Mouse (Mus musculus) embryonic facial prominence, embryonic 10.5 days (tissue): ENCODE measurements at regions not wholly inside any gene's neighbourhood (a gene's known extent, or its start where the extent isn't known, plus 50 kb on each side); places are given as distances from the start of the nearest gene placed in this dataset.
"Not testable (repeated sequence)": the region's sequence is repeated elsewhere in the genome, so short reads cannot be mapped to it uniquely, and the experiment has no call there.

Experiments
- DNase-seq: peaks from one replicate; pipeline ENCODE4 v3.0.0-alpha.2; 2017; ENCODE audit warnings: low spot score
- H3K27ac ChIP-seq: fragments of 300-500 bp; sonication (generic); replicated peaks from 2 replicates; pipeline ENCODE4 v1.5.1; 2016; ENCODE audit warnings: mild to moderate bottlenecking
- H3K27me3 ChIP-seq: fragments of 300-500 bp; sonication (generic); replicated peaks from 2 replicates; pipeline ENCODE4 v1.6.1; 2016; ENCODE audit warnings: low read depth, mild to moderate bottlenecking; ENCODE audit not compliant: poor library complexity, severe bottlenecking
- H3K36me3 ChIP-seq: fragments of 300-500 bp; sonication (generic); replicated peaks from 2 replicates; pipeline ENCODE4 v1.6.1; 2016; ENCODE audit warnings: mild to moderate bottlenecking, moderate library complexity
- H3K4me1 ChIP-seq: fragments of 300-500 bp; sonication (generic); 2 replicates; pipeline ENCODE4 v1.6.1; 2016
- H3K4me3 ChIP-seq: fragments of 300-500 bp; sonication (generic); 2 replicates; pipeline ENCODE4 v1.5.1; 2016; ENCODE audit warnings: mild to moderate bottlenecking, moderate library complexity
- H3K9me3 ChIP-seq: fragments of 300-500 bp; sonication (generic); 2 replicates; pipeline ENCODE4 v1.6.1; 2016; ENCODE audit warnings: mild to moderate bottlenecking
- WGBS: fragments of 180-500 bp; shearing (Covaris S2); methylation state at CpG from one replicate; pipeline ENCODE4 v1.1.7; 2016; 5-methylcytosine and 5-hydroxymethylcytosine counted together

DNA sequence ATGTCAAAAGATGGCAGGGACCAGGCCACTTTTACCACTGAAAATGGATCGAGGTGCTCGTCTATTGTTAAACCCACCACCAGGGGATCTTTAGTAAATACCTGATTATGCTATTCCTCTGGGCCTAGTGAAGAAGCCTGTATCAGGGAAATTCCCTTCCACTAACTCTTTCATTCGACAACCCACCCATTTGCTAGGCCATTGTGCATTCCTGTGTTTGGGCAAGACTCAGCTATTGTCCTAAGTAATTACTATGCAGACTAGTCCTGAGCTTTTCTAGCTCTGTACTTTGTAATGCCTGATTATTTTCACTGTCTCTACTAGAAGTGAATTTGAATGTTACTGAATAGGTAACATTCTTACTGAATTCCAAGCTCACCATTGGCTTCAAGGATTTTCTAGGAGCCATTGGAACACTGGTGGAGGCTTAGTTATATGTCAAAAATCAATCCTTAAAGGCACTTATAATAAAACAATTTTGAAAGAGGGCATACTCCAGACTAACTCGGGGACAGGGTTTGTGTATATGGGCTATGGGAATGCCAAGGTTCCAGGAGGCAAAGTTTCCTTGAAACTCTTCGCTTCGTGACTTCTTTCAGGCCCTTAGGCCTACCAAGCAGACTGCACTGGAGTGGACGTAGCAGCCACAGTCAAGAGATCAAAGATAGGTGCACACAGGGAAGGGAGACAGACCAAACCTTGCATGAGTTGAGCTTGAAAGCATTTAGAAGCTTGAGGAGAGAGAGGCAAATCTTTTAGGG lies 244.7 kb upstream of the Tmpo start:
- 72% methylated on average over 7 of the region's 7 CpGs for WGBS

DNA sequence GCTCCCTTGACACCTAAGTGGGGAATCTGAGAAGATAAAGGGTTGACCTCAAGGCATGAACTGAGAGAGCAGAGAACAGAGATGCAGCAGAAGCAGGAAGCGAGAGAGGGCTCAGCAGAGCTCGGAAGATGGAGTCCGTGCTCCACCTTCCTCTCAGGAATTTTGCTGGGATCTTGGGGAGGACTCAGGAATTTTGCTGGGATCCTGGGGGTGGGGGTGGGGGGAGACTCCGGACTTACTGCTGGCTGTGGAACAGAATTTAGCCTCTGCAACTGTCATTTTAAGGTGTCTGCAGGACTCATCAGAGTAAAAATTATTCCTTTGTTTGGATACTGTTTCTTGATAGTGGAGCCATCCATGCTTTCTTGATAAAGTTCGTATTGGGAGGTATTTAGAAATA lies 243.7 kb upstream of the Tmpo start:
- no peaks in the 10 kb centered on the region for H3K9me3 ChIP-seq
- H3K4me1 ChIP-seq, result no peaks in the 10 kb centered on the region
- WGBS, result 59% methylated on average over 5 of the region's 5 CpGs
- no peak for DNase-seq
- no peaks in the 10 kb centered on the region for H3K27me3 ChIP-seq
- H3K4me3 ChIP-seq, result no peak overlapping the region
- H3K36me3 ChIP-seq, result no peaks in the 10 kb centered on the region
- no peak overlapping the region for H3K27ac ChIP-seq

More for the DNA sequence above, 244.7 kb upstream of the Tmpo start:
- H3K27ac ChIP-seq, H3K9me3 ChIP-seq, H3K36me3 ChIP-seq, H3K4me3 ChIP-seq, H3K27me3 ChIP-seq, H3K4me1 ChIP-seq, DNase-seq: not testable (repeated sequence)

DNA sequence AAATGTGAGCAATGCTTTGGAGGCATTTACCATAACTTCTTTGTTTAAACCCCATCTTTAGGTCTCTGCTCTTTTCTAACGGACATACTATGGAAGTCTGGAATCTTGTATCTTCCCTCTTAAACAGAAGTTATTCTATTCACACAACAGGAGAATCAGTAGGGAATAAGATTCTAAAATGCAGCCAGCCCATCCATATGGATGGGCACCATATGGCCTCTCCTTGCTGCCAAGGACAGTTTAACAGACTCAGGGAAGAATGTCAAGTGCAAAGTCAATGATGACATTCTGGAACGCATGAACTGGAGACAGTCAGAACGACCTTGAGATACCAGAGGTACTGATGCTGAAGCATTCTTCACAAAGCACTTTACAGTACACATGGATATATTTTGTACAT lies 206.1 kb upstream of the Tmpo start:
- 82% methylated on average over 3 of the region's 3 CpGs for WGBS
- DNase-seq, result no peak
- Histone ChIP-seq H3K27ac (no peak overlapping the region), H3K4me3 (no peak overlapping the region), H3K27me3 (no peaks in the 10 kb centered on the region), H3K36me3 (no peaks in the 10 kb centered on the region), H3K4me1 (no peaks in the 10 kb centered on the region), H3K9me3 (no peaks in the 10 kb centered on the region)

DNA sequence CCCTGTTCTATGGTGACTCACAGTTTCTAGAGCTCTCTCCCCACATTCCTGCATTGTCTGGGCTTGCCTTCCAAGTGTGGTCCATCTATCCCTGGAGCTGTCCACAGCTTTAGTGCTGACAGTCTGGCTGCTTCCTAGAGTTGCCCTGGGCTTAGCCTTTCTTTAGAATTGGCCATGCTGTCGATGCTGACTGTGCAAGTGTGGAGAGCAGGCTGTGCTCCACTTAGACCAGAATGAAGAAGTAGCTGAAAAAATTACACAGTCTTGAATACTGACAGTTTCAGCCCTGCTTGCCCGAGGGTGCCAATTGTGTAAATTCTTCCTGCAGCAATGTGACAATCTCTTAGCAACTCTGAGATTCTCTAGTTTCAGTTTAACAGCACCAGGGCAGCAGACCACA lies 203.3 kb upstream of the Tmpo start:
- no peaks in the 10 kb centered on the region for H3K4me1 ChIP-seq
- 62% methylated on average over 2 of the region's 2 CpGs for WGBS

DNA sequence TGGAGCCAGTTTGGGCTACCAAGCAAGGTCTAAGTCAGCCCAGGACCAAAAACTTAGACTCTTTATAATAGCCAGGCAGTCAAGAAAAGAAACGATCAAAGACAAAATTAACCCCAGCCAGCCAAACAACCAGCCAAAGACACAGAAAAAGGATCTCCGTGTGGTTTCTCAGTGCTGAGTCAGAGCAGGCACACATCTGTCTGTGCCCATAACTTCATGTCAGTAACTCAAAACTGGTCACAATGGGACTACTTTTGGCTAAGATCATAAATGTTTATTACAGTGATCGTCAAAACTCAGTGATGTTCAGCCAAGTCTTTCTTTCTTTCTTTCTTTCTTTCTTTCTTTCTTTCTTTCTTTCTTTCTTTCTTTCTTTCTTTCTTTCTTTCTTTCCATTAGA lies 195.6 kb upstream of the Tmpo start:
- no peak for DNase-seq
- no peak overlapping the region for H3K27ac ChIP-seq
- H3K27me3 ChIP-seq, result no peaks in the 10 kb centered on the region
- H3K9me3 ChIP-seq, result no peaks in the 10 kb centered on the region
- H3K36me3 ChIP-seq, result no peaks in the 10 kb centered on the region
- 84% methylated on average over 3 of the region's 3 CpGs for WGBS
- H3K4me1 ChIP-seq, result no peaks in the 10 kb centered on the region
- H3K4me3 ChIP-seq, result no peak overlapping the region

More for the DNA sequence above, 203.3 kb upstream of the Tmpo start:
- DNase-seq, result peak; percentile 67
- no peaks in the 10 kb centered on the region for H3K36me3 ChIP-seq
- no peaks in the 10 kb centered on the region for H3K27me3 ChIP-seq
- H3K9me3 ChIP-seq, result no peaks in the 10 kb centered on the region
- H3K27ac ChIP-seq, result no peak overlapping the region
- H3K4me3 ChIP-seq, result no peak overlapping the region

DNA sequence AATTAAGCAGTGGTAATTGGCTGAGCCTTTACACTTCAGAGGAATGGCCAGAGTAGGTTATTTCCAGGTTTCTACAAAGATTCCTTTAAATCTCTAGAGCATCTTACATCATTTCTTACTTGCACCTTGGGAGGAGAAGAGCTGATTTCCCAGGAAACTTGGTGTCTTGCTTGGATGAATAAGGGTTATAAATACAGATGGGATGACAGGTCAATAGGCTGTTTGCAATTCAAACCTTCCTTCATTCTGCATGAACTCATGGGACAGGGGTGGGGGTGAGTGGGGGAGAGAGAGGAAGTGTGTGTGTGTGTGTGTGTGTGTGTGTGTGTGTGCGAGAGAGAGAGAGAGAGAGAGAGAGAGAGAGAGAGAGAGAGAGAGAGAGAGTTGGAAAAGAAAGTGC lies 186.4 kb upstream of the Tmpo start:
- Histone ChIP-seq H3K36me3 (no peaks in the 10 kb centered on the region), H3K27ac (no peak overlapping the region), H3K9me3 (no peaks in the 10 kb centered on the region), H3K27me3 (no peaks in the 10 kb centered on the region), H3K4me3 (no peak overlapping the region), H3K4me1 (no peaks in the 10 kb centered on the region)
- 78% methylated on average over 1 of the region's 1 CpGs for WGBS
- no peak for DNase-seq

DNA sequence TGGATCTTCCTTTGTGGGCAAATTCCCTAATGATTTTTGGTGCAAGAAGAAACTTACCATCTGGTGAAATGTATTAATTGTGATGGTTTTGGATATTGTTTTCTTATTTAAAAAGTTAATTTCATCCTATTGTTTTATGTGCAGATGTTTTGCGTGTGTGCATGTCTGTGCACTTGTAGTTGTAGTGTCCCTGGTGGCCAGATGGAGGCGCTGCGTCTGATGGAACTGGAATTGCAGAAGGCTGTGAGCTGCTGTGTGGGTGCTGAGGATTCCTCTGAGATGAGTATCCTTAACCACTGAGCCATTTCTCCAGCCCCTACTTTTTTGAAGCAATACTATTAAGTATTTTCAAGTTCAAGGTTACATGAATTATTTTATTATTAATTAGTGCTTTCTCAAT lies 181.5 kb upstream of the Tmpo start:
- no peak overlapping the region for H3K27ac ChIP-seq
- H3K4me3 ChIP-seq, result no peak overlapping the region
- no peaks in the 10 kb centered on the region for H3K4me1 ChIP-seq
- no peaks in the 10 kb centered on the region for H3K27me3 ChIP-seq
- no peaks in the 10 kb centered on the region for H3K36me3 ChIP-seq
- WGBS, result 70% methylated on average over 3 of the region's 3 CpGs
- no peak for DNase-seq
- H3K9me3 ChIP-seq, result no peaks in the 10 kb centered on the region

DNA sequence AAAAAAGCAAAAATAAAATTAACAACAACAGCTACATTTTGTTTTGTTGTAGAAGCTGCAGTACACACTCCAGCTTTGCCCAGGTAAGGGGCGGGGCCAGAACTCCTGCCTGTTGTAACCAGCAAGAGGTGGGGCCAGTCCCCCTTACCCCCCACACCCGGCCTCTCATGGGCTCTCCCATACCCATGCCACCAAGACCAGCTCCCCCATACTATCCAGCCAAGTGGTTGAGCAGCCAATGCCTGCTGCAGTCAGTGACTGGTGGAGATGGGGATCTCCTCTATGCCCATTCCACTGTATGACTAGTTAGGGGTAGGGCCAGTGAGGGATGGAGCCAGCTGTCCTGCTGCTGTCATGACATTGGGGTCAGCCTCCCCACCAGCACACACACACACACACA lies 180.5 kb upstream of the Tmpo start:
- Histone ChIP-seq H3K36me3 (no peaks in the 10 kb centered on the region), H3K4me3 (no peak overlapping the region), H3K27me3 (no peaks in the 10 kb centered on the region), H3K9me3 (no peaks in the 10 kb centered on the region), H3K27ac (no peak overlapping the region), H3K4me1 (no peaks in the 10 kb centered on the region)
- WGBS, result 83% methylated on average over 2 of the region's 2 CpGs
- no peak for DNase-seq

DNA sequence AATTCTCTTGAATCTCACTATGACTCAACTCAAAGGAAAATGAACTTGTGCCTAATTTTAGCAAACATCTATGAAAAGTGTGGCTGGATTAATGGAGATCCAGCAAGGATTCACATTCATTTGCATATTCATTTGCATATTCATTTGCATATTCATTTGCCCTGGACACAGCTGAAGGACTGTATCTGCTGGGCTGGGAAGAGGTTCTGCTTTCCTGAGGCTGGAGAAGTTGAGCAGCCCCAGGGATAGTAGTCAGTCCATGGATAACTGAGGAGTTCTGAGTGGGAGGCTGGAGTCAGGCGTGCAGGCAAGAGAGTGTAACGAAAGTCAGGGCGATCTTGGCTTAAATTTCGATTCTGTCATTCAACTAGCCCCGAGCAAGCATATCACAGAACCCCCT lies 164.3 kb upstream of the Tmpo start:
- Histone ChIP-seq H3K4me3 (no peak overlapping the region), H3K9me3 (no peaks in the 10 kb centered on the region), H3K36me3 (no peaks in the 10 kb centered on the region), H3K27ac (no peak overlapping the region), H3K27me3 (no peaks in the 10 kb centered on the region), H3K4me1 (no peaks in the 10 kb centered on the region)
- 78% methylated on average over 5 of the region's 5 CpGs for WGBS
- DNase-seq, result no peak

DNA sequence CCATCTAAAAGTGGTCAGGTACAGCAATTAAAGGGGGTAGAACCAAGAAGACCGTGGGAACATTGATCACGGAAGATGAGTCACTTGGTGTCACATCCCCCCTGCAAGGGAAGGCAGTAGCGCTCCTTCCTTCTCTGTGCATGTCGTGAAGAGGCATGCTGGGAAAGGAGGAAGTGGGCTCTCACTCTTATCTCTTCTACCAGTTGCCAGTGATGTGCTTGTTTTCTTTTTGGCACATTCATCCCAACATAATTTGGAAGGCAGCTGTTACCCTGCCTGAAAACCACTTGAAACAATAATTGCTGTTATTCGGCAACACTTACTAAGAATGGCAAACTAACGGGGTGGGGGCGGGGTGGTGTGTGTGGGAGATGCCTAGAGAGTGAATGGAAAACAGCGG lies 161.0 kb upstream of the Tmpo start:
- Histone ChIP-seq H3K27me3 (no peaks in the 10 kb centered on the region), H3K36me3 (no peaks in the 10 kb centered on the region), H3K27ac (no peak overlapping the region), H3K4me3 (no peak overlapping the region), H3K4me1 (no peaks in the 10 kb centered on the region), H3K9me3 (no peaks in the 10 kb centered on the region)
- DNase-seq, result no peak
- 84% methylated on average over 8 of the region's 8 CpGs for WGBS

DNA sequence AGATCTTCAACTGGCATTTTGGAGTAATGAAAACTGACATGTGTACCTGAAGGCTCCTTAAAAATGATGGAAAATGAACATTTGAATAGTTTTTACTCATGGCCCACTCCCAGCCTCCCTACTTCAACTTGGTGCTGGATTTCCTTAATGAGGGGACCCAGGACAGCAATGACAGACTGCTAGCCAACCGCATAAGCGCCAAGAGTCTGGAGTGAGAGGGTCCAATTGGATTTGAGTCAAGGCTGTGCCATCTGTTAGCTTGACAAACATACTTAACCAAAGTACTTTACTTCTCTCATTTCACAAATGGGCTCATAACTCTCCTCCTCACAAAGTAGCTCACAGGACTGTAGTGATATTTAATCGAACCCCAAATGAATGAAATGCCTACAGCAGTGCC lies 158.2 kb upstream of the Tmpo start:
- Histone ChIP-seq H3K27ac (no peak overlapping the region), H3K9me3 (no peaks in the 10 kb centered on the region), H3K36me3 (no peaks in the 10 kb centered on the region), H3K27me3 (no peaks in the 10 kb centered on the region), H3K4me3 (no peak overlapping the region), H3K4me1 (no peaks in the 10 kb centered on the region)
- WGBS, result 93% methylated on average over 3 of the region's 3 CpGs
- DNase-seq, result no peak

DNA sequence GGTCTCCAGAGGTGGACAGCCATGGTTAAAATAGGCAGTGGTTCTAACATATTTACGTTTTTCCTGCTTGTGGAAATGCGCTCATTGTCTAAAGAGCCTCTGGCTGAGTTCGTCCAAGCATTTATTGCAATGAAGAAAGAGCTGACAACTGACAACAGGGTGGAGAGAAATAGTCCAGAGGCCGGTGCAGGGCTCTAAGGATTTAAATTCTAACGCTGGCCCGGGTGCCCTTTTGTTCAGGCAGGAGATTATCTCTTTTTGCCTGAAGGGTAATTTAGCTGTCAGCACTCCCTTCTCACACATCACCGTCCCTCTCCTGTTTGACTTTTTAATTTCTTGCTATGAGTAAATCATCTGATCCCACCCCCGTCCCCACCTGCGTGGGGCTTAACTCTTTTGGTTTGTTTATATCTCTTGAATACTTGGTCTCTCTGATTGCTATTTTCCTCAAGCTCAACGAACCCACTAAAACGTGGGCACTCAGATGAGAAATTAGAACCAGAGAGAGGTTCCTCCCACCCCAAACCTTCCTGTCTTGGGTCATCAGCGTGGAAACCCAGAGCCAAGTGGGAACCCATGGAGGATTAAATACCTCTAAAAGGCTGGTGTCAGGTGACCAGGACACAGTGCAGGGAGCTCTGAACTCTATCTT lies 145.7 kb upstream of the Tmpo start:
- Histone ChIP-seq H3K9me3 (no peaks in the 10 kb centered on the region), H3K27ac (no peak overlapping the region), H3K4me1 (peaks cover 7% of the 10 kb centered on the region; the same call in 1 of the 2 replicates), H3K36me3 (no peaks in the 10 kb centered on the region), H3K27me3 (no peaks in the 10 kb centered on the region), H3K4me3 (no peak overlapping the region)
- 34% methylated on average over 12 of the region's 12 CpGs for WGBS
- DNase-seq, result peak; percentile 20

DNA sequence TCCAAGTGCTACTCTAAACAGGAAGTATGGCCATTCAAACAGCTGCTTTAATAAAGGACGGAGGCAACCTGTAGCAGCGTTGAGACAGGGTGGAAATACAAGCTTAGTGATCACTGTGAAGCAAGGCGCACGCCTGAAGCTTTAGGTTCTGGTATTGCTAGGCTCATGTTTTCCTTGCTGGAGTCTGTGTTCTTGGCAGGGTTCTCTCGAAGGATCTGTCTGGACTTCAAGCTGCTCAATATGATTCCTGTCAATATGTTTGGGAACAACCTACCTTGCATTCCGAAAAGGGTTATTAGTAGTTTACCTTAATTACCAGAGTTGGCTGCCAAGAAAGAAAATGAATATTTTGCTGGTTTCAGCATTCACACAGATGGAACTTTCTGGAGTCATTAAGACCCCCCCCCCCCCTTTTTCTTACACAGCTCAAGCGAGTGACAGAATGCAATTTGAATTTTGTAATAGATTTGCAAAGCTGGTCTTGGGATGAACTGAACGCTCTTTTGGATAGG lies 145.1 kb upstream of the Tmpo start:
- WGBS, result 77% methylated on average over 8 of the region's 8 CpGs
- no peak for DNase-seq
- H3K9me3 ChIP-seq, result no peaks in the 10 kb centered on the region
- no peaks in the 10 kb centered on the region for H3K36me3 ChIP-seq
- peaks cover 7% of the 10 kb centered on the region; the same call in 1 of the 2 replicates for H3K4me1 ChIP-seq
- no peaks in the 10 kb centered on the region for H3K27me3 ChIP-seq
- H3K27ac ChIP-seq, result no peak overlapping the region
- H3K4me3 ChIP-seq, result no peak overlapping the region
